Mouse (Mus musculus): ENCODE measurements around the gene 3110040N11Rik. TPM values are rescaled to one million over a fixed set of nuclear protein-coding genes. Genes with fewer than 3 reads are reported as not detected.

The 3110040N11Rik gene
- polyA plus RNA-seq, 1 experiment from 2014 or later = 48.8 TPM

DNA sequence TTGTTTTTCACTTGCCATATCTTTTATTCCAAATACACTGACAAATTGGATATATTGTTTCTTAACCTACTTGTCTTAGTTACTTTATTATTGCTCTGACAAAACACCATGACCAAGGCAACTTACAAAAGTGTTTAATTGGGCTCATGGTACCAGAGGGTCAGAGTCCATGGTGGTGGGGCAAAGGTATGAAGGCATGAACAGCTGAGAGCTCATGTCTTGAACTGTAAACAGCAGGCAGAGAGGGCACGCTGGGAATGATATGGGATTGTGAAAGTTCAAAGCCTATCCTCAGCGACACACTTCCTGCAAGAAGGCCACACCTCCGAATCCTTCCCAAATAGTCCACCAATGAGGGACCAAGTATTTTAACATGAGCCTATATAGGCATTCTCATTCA is 41.3 kb downstream of the 3110040N11Rik start:
- Histone ChIP-seq H3K4me3 (replicated peaks; ENCODE audit: low read depth, low read length) (no peak overlapping the region), H3K4me1 (ENCODE audit: control insufficient read depth, insufficient read depth, low read length) (no peaks in the 10 kb centered on the region), H3K9me3 (ENCODE audit: control insufficient read depth, low read length) (no peaks in the 10 kb centered on the region), H3K27me3 (ENCODE audit: control insufficient read depth, insufficient read depth, low read length) (no peaks in the 10 kb centered on the region), H3K27ac (replicated peaks; ENCODE audit: low read depth, low read length) (no peak overlapping the region), H3K9ac (replicated peaks; ENCODE audit: low read length) (no peak overlapping the region), H3K36me3 (ENCODE audit: control insufficient read depth, insufficient read depth, low read length) (no peaks in the 10 kb centered on the region), H3K4me2 (ENCODE audit: low read length) (no peak overlapping the region)
- 81% methylated on average over 3 of the region's 3 CpGs for WGBS
- DNase-seq (no peak), ATAC-seq (ENCODE audit: low FRiP score, low TSS enrichment) (no peak)

DNA sequence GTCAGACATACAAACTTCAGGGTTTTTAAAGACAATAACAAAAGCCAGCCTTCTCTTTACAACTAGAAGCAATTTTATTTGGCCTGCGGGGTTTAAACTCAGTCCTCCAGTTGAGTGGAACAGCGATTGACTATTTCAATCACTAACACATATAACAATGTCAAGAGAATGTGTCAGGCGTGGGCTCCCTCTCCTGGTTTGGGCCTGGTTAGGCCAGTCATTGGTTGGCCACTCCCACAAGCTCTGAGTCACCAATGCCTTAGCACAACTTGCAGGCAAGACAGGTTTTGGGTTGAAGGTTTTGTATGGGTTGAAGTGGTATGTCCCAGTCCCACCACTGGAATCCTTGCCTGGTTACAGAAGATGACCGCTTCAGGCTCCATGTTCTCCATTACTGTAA is 45.1 kb downstream of the 3110040N11Rik start:
- no peak overlapping the region for H3K27ac ChIP-seq (replicated peaks; ENCODE audit: low read depth, low read length)
- H3K9ac ChIP-seq (replicated peaks; ENCODE audit: low read length) = no peak overlapping the region
- no peaks in the 10 kb centered on the region for H3K36me3 ChIP-seq (ENCODE audit: control insufficient read depth, insufficient read depth, low read length)
- no peak overlapping the region for H3K4me3 ChIP-seq (replicated peaks; ENCODE audit: low read depth, low read length)
- no peak overlapping the region for H3K4me2 ChIP-seq (ENCODE audit: low read length)
- 78% methylated on average over 4 of the region's 4 CpGs for WGBS
- DNase-seq = peak; percentile 45
- H3K27me3 ChIP-seq (ENCODE audit: control insufficient read depth, insufficient read depth, low read length) = no peaks in the 10 kb centered on the region
- H3K4me1 ChIP-seq (ENCODE audit: control insufficient read depth, insufficient read depth, low read length) = no peaks in the 10 kb centered on the region
- H3K9me3 ChIP-seq (ENCODE audit: control insufficient read depth, low read length) = no peaks in the 10 kb centered on the region
- no peak for ATAC-seq (ENCODE audit: low FRiP score, low TSS enrichment)

DNA sequence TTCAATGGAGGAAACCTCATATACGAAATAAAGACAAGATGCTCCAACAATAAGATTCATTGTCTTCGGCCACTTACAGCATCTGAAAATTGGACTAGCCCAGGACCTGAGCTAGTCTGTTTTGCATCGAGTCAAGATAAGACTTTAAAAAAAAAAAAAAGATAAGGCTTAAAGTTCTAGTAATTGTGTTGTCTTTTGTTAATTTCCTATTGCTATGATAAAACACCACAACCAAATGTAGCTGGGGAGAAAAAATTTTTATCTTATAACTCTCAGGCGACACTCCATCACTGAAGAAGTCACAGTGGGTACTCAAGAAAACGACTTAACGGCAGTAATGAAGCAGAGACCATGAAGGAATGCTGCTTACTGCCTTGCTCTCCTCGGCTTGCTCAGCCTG is 49.3 kb downstream of the 3110040N11Rik start:
- WGBS = 92% methylated on average over 7 of the region's 7 CpGs
- Histone ChIP-seq H3K27me3 (ENCODE audit: control insufficient read depth, insufficient read depth, low read length) (no peaks in the 10 kb centered on the region), H3K36me3 (ENCODE audit: control insufficient read depth, insufficient read depth, low read length) (no peaks in the 10 kb centered on the region), H3K9ac (replicated peaks; ENCODE audit: low read length) (no peak overlapping the region), H3K4me3 (replicated peaks; ENCODE audit: low read depth, low read length) (no peak overlapping the region), H3K9me3 (ENCODE audit: control insufficient read depth, low read length) (no peaks in the 10 kb centered on the region), H3K4me2 (ENCODE audit: low read length) (no peak overlapping the region), H3K27ac (replicated peaks; ENCODE audit: low read depth, low read length) (no peak overlapping the region), H3K4me1 (ENCODE audit: control insufficient read depth, insufficient read depth, low read length) (no peaks in the 10 kb centered on the region)
- ATAC-seq (ENCODE audit: low FRiP score, low TSS enrichment) (no peak), DNase-seq (no peak)

DNA sequence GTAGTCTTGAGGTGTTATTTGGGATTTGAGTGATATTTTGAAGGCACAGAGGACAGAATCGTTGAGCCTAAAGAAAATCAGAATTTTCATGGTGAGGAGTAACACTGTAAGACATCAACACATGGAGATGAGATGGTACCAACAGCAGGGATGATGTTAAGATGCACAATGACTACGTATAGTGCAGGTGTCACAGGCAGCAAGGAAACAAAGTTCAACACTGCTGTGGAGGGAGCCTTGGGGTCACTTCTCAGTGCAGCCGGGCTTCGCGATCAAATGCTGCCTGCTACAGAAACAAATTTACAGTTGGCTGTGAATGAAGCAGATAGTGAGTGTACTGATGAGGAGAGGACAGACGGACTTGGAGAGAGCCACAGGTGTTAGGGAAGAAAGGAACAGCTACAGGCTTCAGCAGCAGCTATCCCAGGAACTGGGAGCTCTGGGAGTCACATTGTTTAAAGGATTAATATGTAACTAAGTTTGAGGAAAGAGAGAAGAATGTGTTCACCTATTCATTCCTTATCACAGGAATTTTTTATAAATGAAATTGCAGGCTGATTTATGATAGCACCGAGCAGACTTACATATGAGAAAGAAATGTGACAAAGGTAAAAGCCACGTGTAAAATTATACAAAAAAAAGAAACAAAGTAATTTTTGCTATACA is 50.4 kb downstream of the 3110040N11Rik start:
- Histone ChIP-seq H3K9ac (replicated peaks; ENCODE audit: low read length) (no peak overlapping the region), H3K4me2 (ENCODE audit: low read length) (no peak overlapping the region), H3K27me3 (ENCODE audit: control insufficient read depth, insufficient read depth, low read length) (no peaks in the 10 kb centered on the region), H3K27ac (replicated peaks; ENCODE audit: low read depth, low read length) (no peak overlapping the region), H3K36me3 (ENCODE audit: control insufficient read depth, insufficient read depth, low read length) (no peaks in the 10 kb centered on the region), H3K4me1 (ENCODE audit: control insufficient read depth, insufficient read depth, low read length) (no peaks in the 10 kb centered on the region), H3K4me3 (replicated peaks; ENCODE audit: low read depth, low read length) (no peak overlapping the region), H3K9me3 (ENCODE audit: control insufficient read depth, low read length) (no peaks in the 10 kb centered on the region)
- 81% methylated on average over 8 of the region's 8 CpGs for WGBS
- DNase-seq (no peak), ATAC-seq (ENCODE audit: low FRiP score, low TSS enrichment) (no peak)

DNA sequence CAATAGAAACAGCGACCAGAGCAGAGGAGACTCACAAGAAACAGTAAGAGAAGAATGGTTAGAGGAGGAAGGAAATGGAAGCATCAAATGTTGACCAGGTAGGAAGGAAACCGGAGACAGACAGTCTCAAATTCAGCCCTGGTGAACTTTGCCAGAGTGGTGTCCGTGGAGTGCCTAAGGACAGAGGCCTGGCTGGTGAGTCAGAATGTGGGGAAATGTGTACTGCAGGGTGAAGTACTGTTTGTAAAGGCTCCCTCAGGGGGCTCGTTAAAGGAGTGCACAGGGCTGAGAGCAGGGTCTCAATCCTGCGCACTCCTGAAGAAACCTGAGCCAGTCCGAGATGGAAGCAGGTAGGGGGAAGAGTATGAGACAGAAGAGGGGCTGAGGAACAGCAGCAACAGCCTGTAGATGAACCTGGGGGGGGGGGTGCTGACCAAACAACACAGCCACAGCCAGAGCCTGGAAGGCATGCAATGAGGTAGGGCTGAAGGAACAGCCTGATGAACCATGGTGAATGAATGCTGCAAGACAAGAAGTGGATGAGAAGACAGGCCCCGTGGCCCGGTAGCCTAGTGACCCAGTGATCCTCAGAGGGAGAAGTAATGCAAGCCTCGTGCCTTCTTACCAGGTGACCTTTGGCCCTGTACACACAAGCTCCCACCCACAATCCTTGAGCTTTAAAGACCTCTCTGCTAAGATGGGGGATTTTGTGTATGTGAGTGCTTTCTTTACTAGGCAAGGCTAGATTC is 53.8 kb downstream of the 3110040N11Rik start:
- H3K27ac ChIP-seq (replicated peaks; ENCODE audit: low read depth, low read length) = no peak overlapping the region
- WGBS = 69% methylated on average over 9 of the region's 9 CpGs
- no peaks in the 10 kb centered on the region for H3K27me3 ChIP-seq (ENCODE audit: control insufficient read depth, insufficient read depth, low read length)
- ATAC-seq (ENCODE audit: low FRiP score, low TSS enrichment) (no peak), DNase-seq (no peak)
- no peaks in the 10 kb centered on the region for H3K4me1 ChIP-seq (ENCODE audit: control insufficient read depth, insufficient read depth, low read length)
- no peaks in the 10 kb centered on the region for H3K9me3 ChIP-seq (ENCODE audit: control insufficient read depth, low read length)
- no peak overlapping the region for H3K9ac ChIP-seq (replicated peaks; ENCODE audit: low read length)
- no peak overlapping the region for H3K4me3 ChIP-seq (replicated peaks; ENCODE audit: low read depth, low read length)
- no peak overlapping the region for H3K4me2 ChIP-seq (ENCODE audit: low read length)
- H3K36me3 ChIP-seq (ENCODE audit: control insufficient read depth, insufficient read depth, low read length) = no peaks in the 10 kb centered on the region

DNA sequence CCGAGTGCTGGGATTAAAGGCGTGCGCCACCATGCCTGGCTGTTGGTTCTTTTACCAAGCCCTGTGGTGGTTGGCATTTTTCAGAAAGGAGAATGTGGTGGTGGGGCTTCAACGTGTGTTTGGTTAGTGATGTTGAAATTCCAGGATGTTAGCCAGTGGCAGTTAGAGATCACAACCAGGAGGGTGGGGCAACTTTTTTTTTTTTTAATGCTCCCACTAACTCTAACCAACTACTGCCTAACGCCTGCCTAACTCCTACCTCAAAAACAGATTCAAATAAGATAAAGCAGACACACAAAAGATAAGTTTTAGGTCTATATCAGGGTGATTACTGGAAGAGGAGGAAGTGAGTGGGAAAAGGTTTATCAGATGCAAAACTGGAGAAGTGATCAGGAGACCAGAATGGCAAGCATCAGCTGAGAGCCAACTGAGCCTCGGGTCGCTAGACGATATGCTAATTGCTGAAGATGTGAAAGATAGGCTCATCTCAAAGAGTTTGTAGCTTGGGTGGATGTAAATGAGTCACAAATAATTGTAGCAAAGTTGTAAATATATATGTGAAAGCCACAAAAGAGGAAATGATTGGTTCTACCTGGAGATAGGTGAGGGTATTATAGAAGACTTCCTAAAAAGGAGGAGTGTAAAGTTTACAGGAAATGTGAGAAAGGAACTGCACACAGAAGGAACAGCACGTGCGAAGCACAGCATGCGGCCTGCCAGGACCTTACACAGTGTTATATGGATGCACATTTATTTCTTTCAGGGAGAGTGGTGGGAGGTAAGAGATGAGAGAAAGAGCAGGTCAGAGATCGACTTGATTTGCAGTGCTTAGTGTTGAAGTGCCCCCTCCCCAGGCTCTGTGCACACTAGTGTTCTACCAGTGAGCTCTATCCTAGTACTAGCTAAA is 56.8 kb downstream of the 3110040N11Rik start:
- Histone ChIP-seq H3K9me3 (ENCODE audit: control insufficient read depth, low read length) (no peaks in the 10 kb centered on the region), H3K9ac (replicated peaks; ENCODE audit: low read length) (no peak overlapping the region), H3K36me3 (ENCODE audit: control insufficient read depth, insufficient read depth, low read length) (no peaks in the 10 kb centered on the region), H3K4me3 (replicated peaks; ENCODE audit: low read depth, low read length) (no peak overlapping the region), H3K4me1 (ENCODE audit: control insufficient read depth, insufficient read depth, low read length) (no peaks in the 10 kb centered on the region), H3K27ac (replicated peaks; ENCODE audit: low read depth, low read length) (no peak overlapping the region), H3K4me2 (ENCODE audit: low read length) (no peak overlapping the region), H3K27me3 (ENCODE audit: control insufficient read depth, insufficient read depth, low read length) (no peaks in the 10 kb centered on the region)
- ATAC-seq (ENCODE audit: low FRiP score, low TSS enrichment) (no peak), DNase-seq (no peak)
- WGBS = 88% methylated on average over 12 of the region's 12 CpGs

Other genes with a start within 250 kb of the 3110040N11Rik start
- 0.07 and 0.20 TPM in 2 replicates for gene Fsd2, start 222.5 kb downstream of the 3110040N11Rik start, polyA plus RNA-seq (2014; fragmentation: Nextera tagmentation; extraction: Ambion mirVana)
- 9.9 and 10.1 TPM in 2 replicates for gene Whamm, start 218.2 kb downstream of the 3110040N11Rik start, polyA plus RNA-seq (2014; fragmentation: Nextera tagmentation; extraction: Ambion mirVana)
- gene Homer2, start 82.0 kb downstream of the 3110040N11Rik start, polyA plus RNA-seq (2014; fragmentation: Nextera tagmentation; extraction: Ambion mirVana) = 19.1 and 21.7 TPM in 2 replicates
- 151 and 157 TPM in 2 replicates for gene Ramac, start 26.6 kb downstream of the 3110040N11Rik start, polyA plus RNA-seq (2014; fragmentation: Nextera tagmentation; extraction: Ambion mirVana)
- gene Btbd1, start 40.0 kb upstream of the 3110040N11Rik start, polyA plus RNA-seq (2014; fragmentation: Nextera tagmentation; extraction: Ambion mirVana) = 87.9 and 134 TPM in 2 replicates
- not detected in 2 replicates for gene Gm10160, start 66.3 kb upstream of the 3110040N11Rik start, polyA plus RNA-seq (2014; fragmentation: Nextera tagmentation; extraction: Ambion mirVana)
- gene Tm6sf1, start 69.5 kb upstream of the 3110040N11Rik start, polyA plus RNA-seq (2014; fragmentation: Nextera tagmentation; extraction: Ambion mirVana) = 6.7 and 10.9 TPM in 2 replicates
- gene Hdgfl3, start 145.0 kb upstream of the 3110040N11Rik start, polyA plus RNA-seq (2014; fragmentation: Nextera tagmentation; extraction: Ambion mirVana) = 99.2 and 99.4 TPM in 2 replicates
- gene Bnc1, start 202.8 kb upstream of the 3110040N11Rik start, polyA plus RNA-seq (2014; fragmentation: Nextera tagmentation; extraction: Ambion mirVana) = 0.27 and 0.30 TPM in 2 replicates

Data from midbrain, embryonic 14.5 days (tissue).